Mouse (Mus musculus): Measurements from ENCODE around the gene Cox6b1. TPM values are rescaled to one million over a fixed set of nuclear protein-coding genes. Genes with fewer than 3 reads are reported as not detected.

Gene Cox6b1
- 766 and 797 TPM in 2 replicates for polyA plus RNA-seq (2015; fragmentation: Nextera tagmentation; extraction: Ambion mirVana)

- 2% methylated on average over 44 of the region's 44 CpGs for WGBS
- peak within 1 kb of the TSS; percentile 44; the same call in 1 of the 2 replicates for H3K27ac ChIP-seq
- H3K36me3 ChIP-seq, result peaks cover 32% of the 10 kb centered on the region
- H3K9me3 ChIP-seq, result no peaks in the 10 kb centered on the region
- peak within 1 kb of the TSS; percentile 87 for H3K9ac ChIP-seq
- H3K4me1 ChIP-seq, result peaks cover 10% of the 10 kb centered on the region
- peak within 1 kb of the TSS; percentile 93 for H3K4me2 ChIP-seq (replicated peaks)
- H3K27me3 ChIP-seq, result peaks cover 15% of the 10 kb centered on the region
- peak; percentile 92 for ATAC-seq (ENCODE audit: low FRiP score, low read depth)
- H3K4me3 ChIP-seq, result peak within 1 kb of the TSS; percentile 81
Measured at GRCm38 (mm10) chr7:30625530-30626384, at the start of gene Cox6b1. Cox6b1 (minus strand) TSS chr7:30626151.

GRCm38 (mm10) chr7:30671480-30671879 lies 45.5 kb upstream of the Cox6b1 start, which contains the start of gene Pmis2:
Pmis2 (minus strand) TSS chr7:30671605.
- no peaks in the 10 kb centered on the region for H3K9me3 ChIP-seq
- WGBS, result 68% methylated on average over 9 of the region's 9 CpGs
- no peak within 1 kb of the TSS for H3K27ac ChIP-seq
- no peak within 1 kb of the TSS for H3K4me3 ChIP-seq
- no peaks in the 10 kb centered on the region for H3K27me3 ChIP-seq
- no peaks in the 10 kb centered on the region for H3K36me3 ChIP-seq
- no peak within 1 kb of the TSS for H3K4me2 ChIP-seq (replicated peaks)
- H3K9ac ChIP-seq, result no peak within 1 kb of the TSS
- H3K4me1 ChIP-seq, result no peaks in the 10 kb centered on the region
- no peak for ATAC-seq (ENCODE audit: low FRiP score, low read depth)

GRCm38 (mm10) chr7:30669229-30669628 lies 43.3 kb upstream of the Cox6b1 start:
- Histone ChIP-seq H3K9ac (no peak overlapping the region), H3K36me3 (no peaks in the 10 kb centered on the region), H3K4me2 (replicated peaks) (no peak overlapping the region), H3K27ac (no peak overlapping the region), H3K27me3 (no peaks in the 10 kb centered on the region), H3K4me3 (no peak overlapping the region), H3K9me3 (no peaks in the 10 kb centered on the region), H3K4me1 (peaks cover 8% of the 10 kb centered on the region)
- ATAC-seq (ENCODE audit: low FRiP score, low read depth), result no peak
- 42% methylated on average over 3 of the region's 3 CpGs for WGBS

GRCm38 (mm10) chr7:30665321-30665720 lies 39.4 kb upstream of the Cox6b1 start:
- 0 out of 2 replicates have a peak, but pooled peaks have one; percentile 35 for ATAC-seq (ENCODE audit: low FRiP score, low read depth)
- Histone ChIP-seq H3K4me3 (peak overlapping the region; percentile 74), H3K9me3 (no peaks in the 10 kb centered on the region), H3K4me2 (replicated peaks) (peak overlapping the region; percentile 80), H3K9ac (peak overlapping the region; percentile 84), H3K27ac (peak overlapping the region; percentile 28; the same call in 1 of the 2 replicates), H3K27me3 (no peaks in the 10 kb centered on the region), H3K36me3 (peaks cover 16% of the 10 kb centered on the region), H3K4me1 (peaks cover 12% of the 10 kb centered on the region)
- WGBS, result 8% methylated on average over 11 of the region's 11 CpGs

GRCm38 (mm10) chr7:30664529-30665200 lies 38.7 kb upstream of the Cox6b1 start, which contains the start of gene Haus5:
Haus5 (minus strand) TSS chr7:30664994.
- H3K27me3 ChIP-seq, result no peaks in the 10 kb centered on the region
- WGBS, result under 1% methylated on average over 34 of the region's 34 CpGs
- H3K9me3 ChIP-seq, result no peaks in the 10 kb centered on the region
- peak within 1 kb of the TSS; percentile 74 for H3K4me3 ChIP-seq
- ATAC-seq (ENCODE audit: low FRiP score, low read depth), result peak; percentile 90
- H3K27ac ChIP-seq, result peak within 1 kb of the TSS; percentile 28; the same call in 1 of the 2 replicates
- H3K4me2 ChIP-seq (replicated peaks), result peak within 1 kb of the TSS; percentile 80
- H3K36me3 ChIP-seq, result peaks cover 22% of the 10 kb centered on the region
- H3K9ac ChIP-seq, result peak within 1 kb of the TSS; percentile 84
- peaks cover 12% of the 10 kb centered on the region for H3K4me1 ChIP-seq

- H3K9ac ChIP-seq, result peak within 1 kb of the TSS; percentile 97
- peak within 1 kb of the TSS; percentile 94 for H3K4me3 ChIP-seq
- no peaks in the 10 kb centered on the region for H3K9me3 ChIP-seq
- peak; percentile 99 for ATAC-seq (ENCODE audit: low FRiP score, low read depth)
- WGBS, result 1% methylated on average over 59 of the region's 59 CpGs
- peaks cover 11% of the 10 kb centered on the region for H3K4me1 ChIP-seq
- H3K27me3 ChIP-seq, result no peaks in the 10 kb centered on the region
- H3K36me3 ChIP-seq, result peaks cover 67% of the 10 kb centered on the region
- H3K4me2 ChIP-seq (replicated peaks), result peak within 1 kb of the TSS; percentile 87
- 0 out of 2 replicates have a peak within 1 kb of the TSS, but pooled peaks have one; percentile 29 for H3K27ac ChIP-seq
Measured at GRCm38 (mm10) chr7:30649591-30650540, 23.9 kb upstream of the Cox6b1 start, which contains the start of gene Rbm42. Rbm42 (minus strand) TSS chr7:30650317.

GRCm38 (mm10) chr7:30639083-30639482 lies 13.1 kb upstream of the Cox6b1 start:
- H3K4me2 ChIP-seq (replicated peaks), result no peak overlapping the region
- no peaks in the 10 kb centered on the region for H3K9me3 ChIP-seq
- 19% methylated on average over 4 of the region's 4 CpGs for WGBS
- ATAC-seq (ENCODE audit: low FRiP score, low read depth), result no peak
- no peak overlapping the region for H3K9ac ChIP-seq
- peaks cover 42% of the 10 kb centered on the region for H3K36me3 ChIP-seq
- peaks cover 26% of the 10 kb centered on the region for H3K27me3 ChIP-seq
- H3K4me1 ChIP-seq, result peaks cover 21% of the 10 kb centered on the region
- H3K4me3 ChIP-seq, result no peak overlapping the region
- H3K27ac ChIP-seq, result no peak overlapping the region

- no peak overlapping the region for H3K27ac ChIP-seq
- ATAC-seq (ENCODE audit: low FRiP score, low read depth), result no peak
- no peaks in the 10 kb centered on the region for H3K9me3 ChIP-seq
- H3K9ac ChIP-seq, result no peak overlapping the region
- H3K36me3 ChIP-seq, result peaks cover 15% of the 10 kb centered on the region
- 24% methylated on average over 11 of the region's 11 CpGs for WGBS
- peaks cover 26% of the 10 kb centered on the region for H3K4me1 ChIP-seq
- H3K27me3 ChIP-seq, result peaks cover 51% of the 10 kb centered on the region
- no peak overlapping the region for H3K4me3 ChIP-seq
- no peak overlapping the region for H3K4me2 ChIP-seq (replicated peaks)
Measured at GRCm38 (mm10) chr7:30636395-30636794, 10.4 kb upstream of the Cox6b1 start.

GRCm38 (mm10) chr7:30635752-30636151 lies 9.8 kb upstream of the Cox6b1 start, which contains the start of gene Etv2:
Etv2 (minus strand) TSS chr7:30635852.
- Histone ChIP-seq H3K36me3 (peaks cover 8% of the 10 kb centered on the region), H3K9me3 (no peaks in the 10 kb centered on the region), H3K4me3 (peak within 1 kb of the TSS; percentile 28), H3K4me2 (replicated peaks) (peak within 1 kb of the TSS; percentile 53), H3K27me3 (peaks cover 56% of the 10 kb centered on the region), H3K27ac (no peak within 1 kb of the TSS), H3K9ac (peak within 1 kb of the TSS; percentile 51; the same call in 1 of the 2 replicates), H3K4me1 (peaks cover 26% of the 10 kb centered on the region)
- 3% methylated on average over 5 of the region's 5 CpGs for WGBS
- ATAC-seq (ENCODE audit: low FRiP score, low read depth), result no peak

GRCm38 (mm10) chr7:30634621-30635020 lies 8.7 kb upstream of the Cox6b1 start:
- ATAC-seq (ENCODE audit: low FRiP score, low read depth), result no peak
- peak overlapping the region; percentile 51; the same call in 1 of the 2 replicates for H3K9ac ChIP-seq
- H3K9me3 ChIP-seq, result no peaks in the 10 kb centered on the region
- no peaks in the 10 kb centered on the region for H3K36me3 ChIP-seq
- peak overlapping the region; percentile 53 for H3K4me2 ChIP-seq (replicated peaks)
- H3K27me3 ChIP-seq, result peaks cover 66% of the 10 kb centered on the region
- 2% methylated on average over 20 of the region's 20 CpGs for WGBS
- H3K4me3 ChIP-seq, result peak overlapping the region; percentile 28
- H3K4me1 ChIP-seq, result peaks cover 26% of the 10 kb centered on the region
- no peak overlapping the region for H3K27ac ChIP-seq

Data from limb, embryonic 13.5 days (tissue).